Mouse (Mus musculus): Measurements from ENCODE around the gene Wdtc1. TPM values are rescaled to one million over a fixed set of nuclear protein-coding genes. Genes with fewer than 3 reads are reported as not detected.

Gene Wdtc1
- total RNA-seq, 2 experiments from 2014 or later = 79.6 to 83.1 TPM

DNA sequence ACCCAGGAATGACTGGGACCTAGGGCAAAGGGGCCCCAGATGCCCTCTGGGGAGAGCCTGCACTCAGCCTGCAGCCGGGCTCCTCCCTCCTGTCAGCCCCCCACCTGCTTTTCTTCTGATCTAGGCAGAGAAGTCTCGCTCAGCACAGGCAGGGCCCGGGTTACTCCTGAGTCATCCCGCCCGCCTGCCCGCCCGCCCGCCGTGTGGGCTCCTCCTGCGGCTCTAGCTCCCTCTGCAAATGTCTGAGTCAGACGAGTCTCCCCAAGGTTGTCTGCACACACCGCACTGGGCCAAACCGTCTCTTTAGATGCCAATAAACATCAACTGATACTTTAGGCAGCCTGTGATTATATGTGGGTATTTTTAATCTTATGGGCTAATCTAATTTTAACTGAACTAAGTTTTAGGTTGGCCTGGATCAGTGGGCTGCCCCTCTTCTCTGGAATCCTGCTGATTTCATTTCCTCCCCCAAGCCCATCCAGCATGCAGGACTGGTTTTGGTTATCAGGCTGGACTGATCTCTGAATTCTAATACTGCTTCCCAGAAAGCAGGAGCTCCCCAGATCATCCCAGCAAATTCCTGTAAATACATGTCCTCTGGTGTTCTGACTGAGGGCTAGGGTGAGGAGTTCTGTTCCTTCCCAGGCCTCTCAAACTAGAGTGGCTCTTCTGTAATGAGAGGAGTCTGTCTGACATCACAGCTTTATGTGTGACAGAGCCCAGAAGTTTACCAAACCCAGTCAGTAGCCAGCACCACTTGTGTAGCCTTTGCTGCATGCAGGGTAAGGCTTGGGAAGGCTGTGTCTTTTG is 25.2 kb upstream of the Wdtc1 start:
- no peak for DNase-seq (ENCODE audit: low spot score in 2 of 2)

DNA sequence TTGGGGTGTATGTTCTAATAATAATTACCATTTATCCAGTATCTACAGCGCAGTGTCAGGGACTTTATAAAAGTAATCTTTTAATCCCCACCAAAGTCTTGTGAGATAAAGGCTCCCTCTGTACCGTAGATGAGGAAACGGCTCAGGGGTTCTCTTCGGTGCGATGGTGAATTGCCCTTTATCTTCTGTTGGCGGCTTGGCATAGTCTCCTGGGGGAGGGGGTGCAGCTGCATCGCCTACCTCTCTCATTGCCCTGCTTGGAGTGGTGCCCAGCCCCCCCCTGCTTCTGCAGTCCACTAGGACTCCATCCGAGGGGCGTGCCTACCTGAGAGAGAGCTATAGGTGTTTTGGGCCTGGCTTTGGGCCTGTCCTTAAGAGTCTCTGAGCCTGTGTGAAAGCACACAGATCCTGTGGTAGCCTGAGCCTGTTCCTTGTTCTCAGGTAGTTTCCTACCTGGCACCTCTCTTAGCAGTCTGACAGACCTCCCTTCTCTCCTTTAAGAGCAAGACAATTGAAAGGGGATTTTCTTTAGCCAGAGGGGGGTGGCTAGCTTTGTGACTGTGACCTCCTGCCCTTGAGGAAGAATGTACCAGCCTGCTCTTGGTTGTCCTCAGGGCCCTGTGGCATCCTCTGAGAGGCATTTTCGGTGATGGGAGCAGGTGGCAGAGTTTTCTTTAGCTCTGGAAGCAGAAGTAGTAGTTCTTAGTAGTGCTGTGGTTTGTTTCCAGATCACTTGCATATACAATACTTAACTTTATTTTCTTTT is 22.7 kb upstream of the Wdtc1 start:
- DNase-seq (ENCODE audit: low spot score in 2 of 2) = no peak

DNA sequence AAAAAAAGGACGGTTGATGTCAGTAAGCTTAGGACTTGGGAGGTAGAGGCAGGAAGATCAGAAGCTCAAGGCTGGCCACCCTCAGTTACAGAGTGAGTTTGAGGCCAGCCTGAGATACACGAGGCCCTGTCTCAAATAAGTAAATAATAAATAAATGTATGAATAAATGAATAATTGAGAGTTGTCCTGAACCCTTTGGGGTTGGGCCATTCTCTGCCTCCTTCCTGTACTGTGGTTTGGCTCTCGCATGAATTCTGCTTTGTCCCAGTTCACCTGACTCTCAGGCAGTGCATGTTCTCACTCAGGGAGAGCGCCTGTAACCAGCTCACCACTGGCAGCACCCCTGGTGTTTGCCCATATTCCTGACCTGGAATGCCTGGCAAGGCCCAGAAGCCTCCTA is 20.7 kb upstream of the Wdtc1 start:
- DNase-seq (ENCODE audit: low spot score in 2 of 2) = no peak

DNA sequence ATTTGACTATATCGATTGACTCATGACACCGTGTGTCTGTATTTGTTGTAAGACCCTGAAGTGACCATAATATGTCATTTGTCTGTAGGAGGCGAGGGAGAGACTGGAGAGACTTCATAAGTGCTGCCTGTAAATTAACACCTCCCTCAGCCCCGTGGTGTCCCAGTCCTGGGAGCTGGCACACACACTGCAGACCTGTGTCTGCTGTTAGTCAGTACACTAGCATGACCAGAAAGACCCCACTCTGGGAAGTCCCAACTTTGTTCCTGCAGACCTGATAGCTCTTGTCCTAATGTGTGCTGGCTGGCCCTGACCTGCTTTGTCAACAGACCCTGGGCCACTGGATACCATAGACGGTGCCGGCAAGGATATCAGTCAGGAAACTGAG is 19.0 kb upstream of the Wdtc1 start:
- DNase-seq (ENCODE audit: low spot score in 2 of 2) = no peak

DNA sequence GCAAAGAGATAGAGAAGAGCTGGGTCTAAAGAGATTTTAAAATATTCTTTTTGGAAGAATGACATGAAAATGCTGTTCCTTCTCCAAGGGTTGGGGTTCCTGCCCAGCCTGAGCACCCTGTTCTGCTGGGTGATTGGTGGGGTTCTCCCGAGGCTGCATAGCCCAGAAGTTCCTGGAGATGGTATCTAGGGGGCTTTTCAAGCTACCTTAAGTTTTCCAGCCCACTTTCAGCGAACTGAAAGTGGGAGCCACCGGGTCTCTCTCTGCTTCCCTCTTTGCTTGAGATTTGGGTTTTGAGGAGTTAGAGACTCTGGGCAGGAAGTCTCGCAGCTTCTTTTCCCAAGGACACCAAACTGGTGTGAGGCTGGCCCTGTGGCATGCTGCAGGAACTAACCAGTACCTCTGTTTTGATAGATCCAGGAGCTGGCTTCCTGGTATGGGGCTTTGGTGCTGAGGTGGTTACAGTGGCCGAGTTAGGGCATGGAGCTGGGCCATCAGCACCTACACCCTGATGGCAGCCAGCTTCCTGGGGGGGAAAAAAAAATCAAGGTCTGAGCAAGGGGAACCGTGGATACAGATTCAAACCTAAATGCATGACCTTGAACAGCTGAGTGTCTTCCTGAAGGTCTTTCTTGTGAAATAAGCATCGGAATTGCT is 18.5 kb upstream of the Wdtc1 start:
- peak in 1 of 2 experiments; percentile 12 for DNase-seq (ENCODE audit: low spot score in 2 of 2)

DNA sequence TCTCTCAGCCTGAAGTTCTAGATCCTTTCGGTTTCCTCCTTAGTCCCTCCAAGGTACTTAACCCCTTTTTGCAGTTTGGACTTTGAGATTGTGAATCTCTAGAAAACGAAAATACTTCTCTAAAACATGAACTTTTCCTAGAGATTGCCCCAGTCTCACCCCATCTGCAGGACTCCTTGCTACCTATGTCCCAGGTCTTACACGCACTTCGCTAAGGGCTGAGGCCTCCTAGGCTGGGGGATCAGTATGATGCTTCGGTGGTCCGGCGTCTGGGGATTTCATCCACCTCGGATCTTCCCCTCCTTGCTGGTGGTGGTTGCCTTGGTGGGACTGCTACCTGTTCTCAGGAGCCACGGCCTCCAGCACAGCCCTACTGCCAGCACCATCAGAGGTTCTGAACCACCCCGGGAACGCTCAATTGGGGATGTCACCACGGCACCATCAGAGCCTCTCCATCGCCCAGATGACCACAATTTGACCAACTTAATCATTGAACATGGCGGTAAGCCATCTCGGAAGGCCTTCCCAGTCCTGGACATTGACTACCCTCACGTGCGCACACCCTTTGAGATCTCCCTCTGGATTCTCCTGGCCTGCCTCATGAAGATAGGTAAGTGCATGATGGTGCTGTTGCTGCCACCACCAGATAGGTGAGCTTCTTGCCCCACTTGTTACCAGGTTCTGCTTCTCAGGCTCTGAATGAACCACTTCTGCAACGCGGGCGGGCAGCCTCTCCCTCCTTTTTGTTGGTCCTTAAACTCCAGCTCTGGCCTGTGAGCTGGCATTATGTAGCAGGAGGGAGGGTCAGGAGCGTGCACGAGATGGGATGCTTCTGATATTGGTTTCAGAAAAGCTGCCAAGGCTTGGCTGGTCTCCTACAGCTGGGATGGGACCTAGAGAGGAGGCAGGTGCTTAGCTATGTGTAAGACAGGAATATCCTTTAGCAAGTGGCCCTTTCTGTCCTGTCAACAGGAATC is 17.3 kb upstream of the Wdtc1 start:
- no peak for DNase-seq (ENCODE audit: low spot score in 2 of 2)

DNA sequence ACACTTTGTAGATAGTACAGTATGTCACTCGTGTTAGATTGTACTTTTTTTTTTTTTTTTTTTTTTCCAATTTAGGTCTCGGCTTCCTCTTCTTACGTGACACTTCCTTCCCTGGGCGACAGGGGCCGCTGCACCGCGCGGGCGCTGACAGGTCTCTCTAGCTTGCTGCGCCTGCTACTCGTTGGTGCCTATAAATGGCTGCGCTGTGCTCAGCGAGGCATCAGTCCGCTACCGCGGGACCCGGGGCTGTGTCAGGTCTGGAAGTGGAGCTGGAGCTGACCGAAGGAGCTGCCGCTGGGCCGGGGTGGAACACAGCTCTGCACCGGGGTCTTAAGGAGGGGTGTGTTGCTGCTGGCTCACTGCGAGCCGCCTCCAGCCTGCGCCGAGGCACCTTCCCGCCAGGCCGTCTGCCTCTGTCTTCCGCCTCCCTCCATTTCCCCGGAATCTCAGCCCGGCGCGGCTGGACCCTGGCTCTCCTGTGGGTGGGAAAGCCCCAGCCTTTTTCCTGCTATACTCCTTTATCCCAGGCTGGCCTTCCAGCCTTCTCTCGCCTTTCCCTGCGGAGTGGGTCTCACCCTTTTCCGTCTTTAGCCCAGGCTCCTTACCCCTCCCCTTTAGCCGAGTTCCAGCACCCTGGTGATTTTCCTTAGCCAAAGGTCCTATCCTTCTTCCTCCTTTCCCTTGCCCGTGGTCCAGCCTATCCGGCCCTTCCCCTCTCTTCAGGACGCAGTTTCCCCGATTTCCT is 16.4 kb upstream of the Wdtc1 start, which contains the start of gene Slc9a1:
Gene Slc9a1 (plus strand): TSS at position 154 of the 745 bp plus-strand sequence.
- DNase-seq (ENCODE audit: low spot score in 2 of 2) = peak; percentile 88 to 96

DNA sequence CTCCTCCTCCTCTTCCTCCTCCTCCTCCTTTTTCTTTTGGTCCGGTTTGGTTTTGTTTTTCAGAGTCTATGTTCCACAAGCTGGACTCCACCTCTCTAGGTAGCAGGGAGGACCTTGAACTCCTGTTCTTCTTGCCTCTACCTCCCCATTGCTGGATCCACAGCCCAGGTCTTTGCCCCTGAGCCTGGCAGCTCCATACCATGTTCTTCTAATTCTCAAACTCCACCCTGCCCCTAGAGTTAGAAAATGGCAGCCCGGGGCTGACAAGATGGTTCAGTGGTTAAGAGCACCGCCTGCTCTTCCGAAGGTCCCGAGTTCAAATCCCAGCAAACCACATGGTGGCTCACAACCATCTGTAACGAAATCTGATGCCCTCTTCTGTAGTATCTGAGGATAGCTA is 1.4 kb upstream of the Wdtc1 start:
- DNase-seq (ENCODE audit: low spot score in 2 of 2) = no peak

DNA sequence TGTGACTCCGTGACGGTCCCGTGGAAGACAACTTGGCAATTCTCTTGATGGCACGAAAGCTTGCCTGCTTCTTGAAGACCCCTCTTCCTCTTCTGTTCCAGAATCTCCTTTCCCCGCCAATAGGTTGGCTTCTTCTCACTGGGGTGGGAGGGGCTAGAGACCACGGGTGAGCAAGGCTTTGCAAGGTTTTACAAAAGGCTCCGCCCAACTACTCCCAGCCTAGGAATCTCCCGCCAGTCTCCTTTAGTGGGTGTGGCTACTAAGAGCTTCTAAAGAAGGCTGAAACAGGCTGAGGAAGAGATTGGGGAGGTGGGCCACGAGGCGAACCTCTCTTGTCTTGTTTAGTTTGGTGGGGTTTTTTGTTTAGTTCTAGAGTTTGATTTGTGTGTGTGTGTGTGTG is 484 bp downstream of the Wdtc1 start:
- no peak for DNase-seq (ENCODE audit: low spot score in 2 of 2)

DNA sequence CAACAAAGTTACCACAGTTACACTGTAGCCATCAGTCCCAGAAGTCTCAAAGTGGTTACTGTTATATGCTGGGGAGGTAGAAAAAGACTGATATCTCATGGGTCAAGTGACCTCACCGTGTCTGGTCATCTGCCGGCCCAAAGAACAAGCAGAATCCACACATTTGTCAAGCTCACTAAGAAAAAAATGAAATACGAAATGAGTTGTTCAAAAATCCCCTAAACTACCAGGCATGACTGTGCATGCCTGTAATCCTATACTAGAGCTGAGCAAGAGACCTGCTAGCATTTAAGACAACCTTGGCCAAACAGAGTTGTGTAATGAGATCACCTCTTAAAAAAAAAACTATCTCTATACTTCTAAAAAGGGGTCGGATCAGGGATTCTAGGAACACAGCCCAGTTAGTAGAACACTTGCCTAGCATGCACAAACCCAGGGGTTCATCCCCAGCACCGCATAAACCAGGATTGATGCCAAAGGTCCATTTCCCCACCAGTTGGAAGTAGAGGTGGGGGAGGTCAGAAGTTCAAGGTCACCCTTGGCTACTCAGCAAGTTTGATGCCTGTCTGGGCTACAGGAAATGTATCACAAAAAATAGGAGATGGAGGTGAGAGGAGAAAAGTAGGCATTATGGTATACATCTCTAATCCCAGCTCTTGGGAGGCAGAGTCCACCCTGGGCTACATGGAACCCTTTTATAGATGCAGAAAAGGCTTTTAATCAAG is 5.1 kb downstream of the Wdtc1 start:
- DNase-seq (ENCODE audit: low spot score in 2 of 2) = no peak

DNA sequence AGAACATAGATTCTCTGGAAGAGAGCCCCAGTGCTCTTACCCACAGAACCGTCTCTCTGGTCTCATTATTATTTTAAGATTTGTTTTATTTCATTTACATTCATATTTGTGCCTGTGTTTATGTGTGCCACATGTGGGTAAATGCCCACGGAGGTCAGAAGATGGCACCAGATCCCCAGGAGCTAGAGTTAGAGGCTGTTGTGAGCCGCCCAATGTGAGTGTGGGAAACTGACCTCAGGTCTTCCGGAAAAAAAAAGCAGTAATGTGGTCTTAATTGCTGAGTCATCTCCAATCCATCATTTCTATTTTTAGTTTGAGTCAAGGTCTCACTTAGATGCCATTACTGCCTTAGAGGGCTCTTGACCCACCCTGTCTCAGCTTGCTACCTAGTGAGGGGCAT is 5.7 kb downstream of the Wdtc1 start:
- no peak for DNase-seq (ENCODE audit: low spot score in 2 of 2)

DNA sequence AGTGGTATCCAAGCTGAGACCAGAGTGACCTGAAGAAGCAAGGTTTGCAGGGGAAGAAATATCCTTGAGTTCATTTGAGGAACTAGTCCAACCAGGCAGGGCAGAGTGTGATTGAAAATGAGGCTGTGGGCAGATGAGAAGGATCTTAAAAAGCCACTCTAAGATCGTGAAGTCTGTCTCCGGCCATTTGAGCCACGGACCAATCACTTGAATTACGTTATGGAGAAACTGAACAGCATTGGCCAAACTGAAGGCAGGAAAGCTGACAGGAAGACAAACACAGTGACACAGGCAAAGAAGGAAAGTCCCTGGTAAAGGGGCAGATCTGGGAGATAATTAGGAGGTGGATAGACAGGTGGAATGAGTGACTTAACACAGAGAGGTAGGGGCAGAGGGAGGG is 6.7 kb downstream of the Wdtc1 start:
- no peak for DNase-seq (ENCODE audit: low spot score in 2 of 2)

DNA sequence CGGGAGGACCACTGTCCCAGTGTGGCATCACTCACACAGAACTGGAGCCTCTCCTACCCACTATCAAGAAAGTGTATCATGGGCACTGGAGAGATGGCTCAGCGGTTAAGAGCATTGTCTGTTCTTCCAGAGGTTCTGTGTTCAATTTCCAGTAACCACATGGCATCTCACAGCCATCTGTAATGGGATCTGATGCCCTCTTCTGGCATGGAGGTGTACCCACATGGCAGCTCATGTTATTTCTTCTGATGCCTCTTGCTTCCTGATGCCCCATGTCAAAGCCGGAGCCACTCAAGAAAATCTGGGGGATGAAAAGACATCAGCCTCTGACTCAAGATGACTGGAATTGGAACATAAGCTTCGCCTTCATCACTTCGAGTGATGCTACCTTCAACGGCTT is 7.6 kb downstream of the Wdtc1 start:
- no peak for DNase-seq (ENCODE audit: low spot score in 2 of 2)

DNA sequence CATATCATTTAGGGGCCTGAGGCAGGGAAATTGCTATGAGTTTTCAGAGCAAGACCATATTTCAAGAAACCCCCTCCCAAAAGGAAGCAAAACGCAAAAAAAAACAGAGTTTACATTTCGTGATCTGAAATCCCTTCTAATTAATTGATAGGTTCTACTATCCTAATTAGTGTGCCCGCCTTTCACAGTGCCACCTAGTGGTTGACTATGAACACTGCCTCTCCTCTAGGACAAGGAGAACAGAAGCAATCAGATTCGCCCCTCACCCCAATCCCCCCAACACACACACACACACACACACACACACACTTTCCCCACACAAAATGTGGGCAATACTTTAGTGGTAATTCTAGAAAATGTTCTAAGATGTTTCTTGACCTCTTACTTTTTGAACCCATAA is 9.2 kb downstream of the Wdtc1 start:
- peak; percentile 19 to 38 for DNase-seq (ENCODE audit: low spot score in 2 of 2)

DNA sequence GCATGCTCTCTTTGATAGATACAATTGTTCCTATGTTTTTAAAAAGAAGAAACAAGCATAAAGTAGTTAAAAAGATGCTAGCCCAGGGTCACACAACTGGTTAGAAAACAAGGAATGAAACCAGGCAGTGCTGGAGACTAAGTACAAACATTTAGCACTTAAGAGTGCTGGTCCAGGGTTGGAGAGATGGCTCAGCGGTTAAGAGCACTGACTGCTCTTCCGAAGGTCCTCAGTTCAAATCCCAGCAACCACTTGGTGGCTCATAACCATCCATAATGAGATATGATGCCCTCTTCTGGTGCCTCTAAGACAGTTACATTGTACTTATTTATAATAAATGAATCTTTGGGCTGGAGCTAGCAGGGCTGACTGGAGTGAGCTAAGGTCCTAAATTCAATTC is 13.1 kb downstream of the Wdtc1 start:
- DNase-seq (ENCODE audit: low spot score in 2 of 2) = no peak

DNA sequence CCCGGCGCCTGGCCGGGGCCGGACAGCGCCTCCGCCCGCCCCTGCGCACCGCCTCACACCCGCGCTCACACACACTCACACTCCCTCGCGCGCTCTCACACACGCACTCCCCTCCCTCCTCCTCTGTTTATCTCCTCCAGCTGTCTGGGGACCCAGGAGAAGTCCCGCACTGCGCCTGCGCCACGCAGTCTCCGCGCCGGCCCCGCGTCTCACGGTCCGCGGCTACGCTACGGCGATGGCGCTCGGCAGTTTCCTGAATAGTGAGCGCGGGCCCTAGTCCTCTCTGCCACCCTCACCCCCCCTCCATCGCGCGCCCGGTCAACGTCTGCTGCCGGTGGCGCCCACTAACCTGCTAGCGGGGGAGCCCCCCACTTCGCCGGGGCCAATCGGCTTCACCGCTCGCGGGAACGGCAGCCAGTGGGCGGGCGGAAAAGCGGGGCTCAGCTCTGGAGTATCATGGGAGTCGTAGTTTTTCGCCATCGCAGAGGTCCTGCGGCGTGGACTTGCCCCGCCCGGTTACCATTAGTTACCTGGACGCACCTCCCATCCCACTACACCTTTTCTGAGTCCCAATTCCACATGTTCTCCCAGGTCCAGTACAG is 14.0 kb downstream of the Wdtc1 start:
- peak; percentile 98 to 99 for DNase-seq (ENCODE audit: low spot score in 2 of 2)

DNA sequence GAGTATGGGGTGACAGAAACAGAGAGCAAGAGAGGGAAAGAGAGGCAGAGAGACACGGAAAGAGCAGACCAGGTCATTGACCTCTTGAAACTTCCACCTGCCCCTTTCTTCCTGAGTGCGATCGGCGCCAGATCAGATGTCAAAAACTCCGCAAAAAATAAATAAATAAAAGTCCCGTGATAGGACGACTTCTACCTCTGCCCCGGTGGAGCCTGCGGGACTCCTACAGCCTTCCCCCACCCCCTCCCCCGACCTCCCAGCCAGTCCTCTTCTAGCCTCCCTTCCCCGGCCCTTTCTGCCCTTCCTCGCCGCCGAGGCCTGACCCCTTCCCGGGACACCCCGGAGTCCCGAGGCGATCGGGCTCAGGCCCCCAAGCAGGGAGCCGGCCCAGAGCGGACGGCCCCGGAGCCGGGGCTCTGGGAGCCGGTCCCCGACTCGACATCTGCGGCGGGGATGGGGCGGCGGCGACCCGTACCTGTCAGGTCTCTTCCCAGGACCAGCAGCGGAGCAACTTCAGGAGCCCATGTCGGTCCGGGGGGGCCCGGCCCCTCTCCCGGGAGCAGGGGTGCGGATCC is 14.7 kb downstream of the Wdtc1 start:
- no peak for DNase-seq (ENCODE audit: low spot score in 2 of 2)

DNA sequence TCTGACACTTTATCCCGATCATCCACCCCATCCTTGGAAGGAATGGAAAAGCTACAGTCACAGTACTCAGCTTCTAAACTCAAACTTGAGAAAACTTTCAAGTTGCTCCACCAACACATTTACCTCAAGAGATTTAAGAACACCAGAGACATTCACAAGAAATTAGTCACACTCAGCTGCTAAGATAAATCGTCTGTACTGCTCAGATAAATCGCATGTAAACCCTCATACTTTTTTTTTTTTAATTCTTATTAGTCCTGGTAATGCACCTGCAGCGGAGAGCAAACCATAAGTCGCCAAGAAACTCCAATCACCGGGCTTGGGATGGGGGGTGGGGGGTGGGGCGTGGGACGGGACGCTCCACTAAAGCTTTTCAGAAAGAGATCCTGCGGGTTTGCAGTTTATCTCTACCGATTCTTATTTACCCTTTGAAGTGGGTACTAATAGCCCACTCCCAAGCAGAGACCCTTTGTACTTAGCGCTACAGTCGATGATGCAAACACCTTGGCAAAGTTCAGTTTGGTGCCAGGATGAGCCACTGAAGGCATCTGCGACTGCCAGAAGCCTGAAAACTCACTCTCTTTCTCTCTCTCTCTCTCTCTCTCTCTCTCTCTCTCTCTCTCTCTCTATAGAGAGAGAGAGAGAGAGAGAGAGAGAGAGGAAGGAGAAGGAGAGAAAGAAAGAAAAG is 15.3 kb downstream of the Wdtc1 start:
- no peak for DNase-seq (ENCODE audit: low spot score in 2 of 2)

Measured in layer of hippocampus, adult 18-20 months (tissue).